ENCODE assay signal across 12 mouse cellular contexts in genomic region chr10:101827944-101828343, GRCm38 (mm10).
"Had no signal": no experiment of that assay in that cellular context is flagged by ENCODE, and none has a peak within 500 bp of the region (broad histone marks: within the 10 kb centered on the region; RNA-seq: fewer than 3 reads in every experiment).

No protein-coding gene starts in this region.

- DNase-seq: kidney, adult 2 months; kidney, postnatal 14 days; left cerebral cortex, postnatal 4 days; lung, adult 18-20 months; right cerebral cortex, adult 18-20 months; thymus, adult 18-20 months; thymus, postnatal 14 days had no signal

- H3K27ac ChIP-seq: kidney, embryonic 15.5 days; limb, embryonic 13.5 days; liver, embryonic 14.5 days; neural tube, embryonic 13.5 days; stomach, postnatal 0 days had no signal

- H3K36me3 ChIP-seq: kidney, embryonic 15.5 days; limb, embryonic 13.5 days; neural tube, embryonic 13.5 days had no signal

- H3K4me3 ChIP-seq: kidney, embryonic 15.5 days; limb, embryonic 13.5 days; neural tube, embryonic 13.5 days had no signal

- H3K9ac ChIP-seq: kidney, embryonic 15.5 days; limb, embryonic 13.5 days; liver, embryonic 14.5 days; neural tube, embryonic 13.5 days had no signal

- H3K27me3 ChIP-seq: kidney, embryonic 15.5 days; limb, embryonic 13.5 days; neural tube, embryonic 13.5 days had no signal

- H3K4me2 ChIP-seq: kidney, embryonic 15.5 days; limb, embryonic 13.5 days; neural tube, embryonic 13.5 days had no signal

- H3K9me3 ChIP-seq: kidney, embryonic 15.5 days; limb, embryonic 13.5 days; neural tube, embryonic 13.5 days had no signal

- H3K4me1 ChIP-seq: kidney, embryonic 15.5 days; limb, embryonic 13.5 days; neural tube, embryonic 13.5 days had no signal
